Mouse (Mus musculus) 3T3-L1 (cell line): Measurements from ENCODE around the gene Psmd9.

Experiments
- DNase-seq: peaks from one replicate; pipeline ENCODE4 v3.0.0-alpha.2; 2015; ENCODE audit warnings: low read depth, low spot score

The Psmd9 gene

DNA sequence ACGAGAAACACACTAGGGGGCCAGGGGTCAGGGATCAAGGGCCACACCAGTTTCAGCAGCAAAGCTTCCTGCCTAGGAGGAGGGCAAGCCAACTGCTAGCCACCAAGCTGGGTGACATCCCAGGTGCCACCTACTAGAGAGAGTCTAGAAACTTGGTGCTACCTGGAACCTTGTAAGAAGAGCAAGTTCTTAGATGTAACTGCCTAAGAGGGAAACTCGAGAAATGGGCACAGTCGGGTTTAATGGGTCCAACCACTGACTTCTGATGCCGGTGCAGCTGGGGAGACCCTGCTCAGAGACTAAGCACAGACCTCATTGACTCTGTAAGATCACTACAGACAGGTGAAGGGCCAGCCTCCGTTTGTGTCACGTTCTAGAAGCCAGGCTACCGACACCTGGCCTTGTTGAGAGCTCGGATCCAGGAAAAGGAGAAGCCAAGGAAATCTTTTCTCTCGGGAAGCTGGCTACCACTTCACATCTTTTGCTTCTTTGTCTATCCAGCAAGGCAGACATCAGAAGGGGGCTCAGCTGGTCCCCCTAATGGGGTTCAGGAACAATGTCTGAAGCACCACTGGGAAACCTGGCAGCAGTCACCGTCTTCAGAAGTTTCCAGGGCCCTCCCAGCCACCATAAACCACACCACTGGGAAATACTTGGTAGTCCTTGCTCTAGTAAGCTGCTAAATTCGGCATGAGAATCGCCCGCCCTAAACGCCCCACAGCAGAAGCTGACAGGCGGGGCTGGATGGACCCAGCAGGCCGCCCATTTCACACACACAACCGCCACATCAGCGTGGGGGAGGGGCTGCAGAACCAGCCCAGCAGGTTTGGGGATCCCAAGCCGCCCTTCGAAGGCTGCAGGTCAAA, 31.9 kb upstream of the Psmd9 start:
- DNase-seq = peak; percentile 96

DNA sequence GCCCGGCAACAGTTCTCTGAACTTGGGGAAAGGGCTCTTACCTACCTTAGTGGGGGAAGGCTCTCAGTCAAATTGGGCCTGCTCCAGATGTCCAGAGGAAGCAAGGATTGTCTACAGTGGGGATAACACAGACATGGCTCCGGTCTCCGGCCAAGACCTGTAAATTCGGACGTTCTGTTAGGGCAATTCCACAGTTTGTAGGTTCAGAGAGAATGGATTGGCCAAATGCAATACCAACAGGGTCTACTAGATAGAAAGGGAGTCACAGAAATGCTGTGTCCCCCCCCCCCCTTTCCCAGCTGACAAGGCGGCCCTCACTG, 31.3 kb upstream of the Psmd9 start:
- no peak for DNase-seq

DNA sequence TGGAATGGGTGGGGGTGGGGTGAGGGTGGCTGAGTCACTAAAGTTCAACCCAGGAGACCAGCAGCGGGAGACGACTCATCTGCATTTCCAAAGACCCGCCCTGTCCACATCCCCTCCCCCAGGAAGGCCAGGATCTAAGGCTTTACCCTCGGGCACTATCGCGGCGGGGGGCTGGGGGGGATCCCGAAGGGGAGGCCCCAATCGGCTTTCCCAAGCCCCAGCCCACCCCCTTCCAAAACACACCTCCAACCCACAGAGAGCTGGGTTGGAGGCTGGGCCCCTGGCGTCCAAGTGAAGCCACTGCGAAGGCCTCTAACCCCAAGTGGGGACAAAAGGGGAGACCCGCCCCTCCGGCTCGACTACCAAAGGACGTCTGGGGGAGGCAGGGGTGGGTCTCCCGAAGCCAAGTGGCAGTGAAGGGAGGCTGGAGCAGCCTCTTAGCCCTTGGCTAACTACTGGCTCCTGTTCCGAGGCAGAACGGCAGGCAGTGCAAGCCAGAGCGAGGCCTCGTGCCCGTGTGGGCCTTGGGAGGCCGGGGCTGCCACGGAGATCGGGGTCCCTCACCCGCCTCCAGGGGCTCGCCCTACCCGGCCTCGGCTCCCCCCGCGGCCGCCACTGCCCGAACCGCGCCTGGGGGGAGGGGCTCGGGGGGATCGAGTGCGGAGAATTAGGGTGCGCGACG, 30.8 kb upstream of the Psmd9 start:
- DNase-seq = peak; percentile 98

DNA sequence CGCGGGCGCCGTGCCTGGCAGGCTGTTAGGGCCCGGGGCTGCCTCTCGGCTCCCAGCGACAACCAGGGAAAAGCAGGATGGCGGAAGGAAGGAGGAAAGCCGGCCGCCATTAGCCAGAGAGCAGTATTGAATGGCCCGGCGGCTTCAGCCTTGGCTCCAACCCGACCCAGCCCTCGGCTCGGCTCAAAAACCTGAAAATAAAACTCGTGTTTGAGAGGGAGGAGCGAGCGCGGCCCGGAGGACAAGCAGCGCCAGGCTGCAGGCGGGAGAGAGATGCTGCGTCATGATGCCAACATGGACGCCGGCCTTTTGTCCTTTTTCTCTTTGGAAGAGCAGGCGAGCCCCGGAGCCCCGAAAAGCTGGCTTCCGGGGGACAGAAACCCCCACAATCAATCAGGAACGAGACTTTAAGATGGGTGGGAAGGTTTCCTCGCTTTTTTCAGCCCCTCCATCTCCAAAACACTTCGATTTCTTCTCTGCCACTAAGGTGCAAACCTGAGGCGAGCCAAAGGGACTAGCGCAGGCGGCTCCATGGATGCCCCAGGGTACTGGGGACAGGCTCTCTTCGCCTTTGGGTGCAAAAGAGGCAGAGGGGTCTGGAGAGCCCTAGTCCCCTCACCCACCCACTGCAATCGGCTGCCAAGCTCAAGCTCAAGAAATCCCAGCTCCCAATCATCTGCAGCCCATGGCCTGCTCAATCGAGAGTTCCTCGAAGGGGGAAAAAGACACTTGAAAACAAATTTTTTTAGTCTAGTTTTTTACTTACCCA, 30.1 kb upstream of the Psmd9 start:
- peak; percentile 90 for DNase-seq

DNA sequence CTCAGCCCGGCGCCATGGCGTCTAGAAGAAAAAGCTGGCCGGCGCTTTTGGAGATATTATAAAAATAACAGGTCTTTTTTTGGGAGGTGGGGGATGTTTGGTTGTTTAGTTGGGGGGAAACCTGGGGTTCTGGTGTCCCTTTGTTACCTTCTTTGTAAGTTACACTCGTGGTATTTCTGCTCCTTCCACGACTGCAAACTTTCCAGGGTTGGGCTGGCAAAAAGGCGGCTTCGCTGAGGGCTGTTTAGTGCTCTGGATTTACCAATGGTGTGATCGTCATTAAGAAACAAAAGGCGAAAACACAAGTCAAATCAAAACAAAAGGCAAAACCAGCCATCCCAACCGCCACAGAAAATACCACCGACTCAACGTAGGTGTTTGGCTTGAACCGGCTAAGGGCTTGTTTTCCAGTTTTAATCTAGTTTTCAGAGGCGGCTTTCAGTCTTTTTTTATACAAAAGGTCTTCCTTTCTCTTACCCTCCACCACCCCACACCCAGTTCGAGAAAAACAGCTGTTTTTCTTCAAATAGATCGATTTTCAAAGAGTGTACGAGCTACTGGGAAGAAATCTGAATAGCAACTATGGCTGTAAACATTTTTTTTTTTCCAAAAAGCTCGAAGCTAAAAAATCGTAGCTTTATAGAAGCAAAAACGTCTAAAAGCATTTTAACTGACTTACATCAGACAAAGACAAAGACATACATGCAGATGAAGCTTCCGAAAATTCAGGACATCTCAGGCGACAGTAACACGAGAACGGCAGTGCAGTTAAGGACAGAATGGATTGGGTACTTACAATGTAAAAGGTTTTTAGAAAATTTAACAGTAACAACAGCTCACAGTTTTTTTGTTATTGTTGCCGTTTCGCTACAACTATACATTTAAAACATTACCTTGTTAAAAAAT, 29.2 kb upstream of the Psmd9 start:
- DNase-seq = peak; percentile 63

DNA sequence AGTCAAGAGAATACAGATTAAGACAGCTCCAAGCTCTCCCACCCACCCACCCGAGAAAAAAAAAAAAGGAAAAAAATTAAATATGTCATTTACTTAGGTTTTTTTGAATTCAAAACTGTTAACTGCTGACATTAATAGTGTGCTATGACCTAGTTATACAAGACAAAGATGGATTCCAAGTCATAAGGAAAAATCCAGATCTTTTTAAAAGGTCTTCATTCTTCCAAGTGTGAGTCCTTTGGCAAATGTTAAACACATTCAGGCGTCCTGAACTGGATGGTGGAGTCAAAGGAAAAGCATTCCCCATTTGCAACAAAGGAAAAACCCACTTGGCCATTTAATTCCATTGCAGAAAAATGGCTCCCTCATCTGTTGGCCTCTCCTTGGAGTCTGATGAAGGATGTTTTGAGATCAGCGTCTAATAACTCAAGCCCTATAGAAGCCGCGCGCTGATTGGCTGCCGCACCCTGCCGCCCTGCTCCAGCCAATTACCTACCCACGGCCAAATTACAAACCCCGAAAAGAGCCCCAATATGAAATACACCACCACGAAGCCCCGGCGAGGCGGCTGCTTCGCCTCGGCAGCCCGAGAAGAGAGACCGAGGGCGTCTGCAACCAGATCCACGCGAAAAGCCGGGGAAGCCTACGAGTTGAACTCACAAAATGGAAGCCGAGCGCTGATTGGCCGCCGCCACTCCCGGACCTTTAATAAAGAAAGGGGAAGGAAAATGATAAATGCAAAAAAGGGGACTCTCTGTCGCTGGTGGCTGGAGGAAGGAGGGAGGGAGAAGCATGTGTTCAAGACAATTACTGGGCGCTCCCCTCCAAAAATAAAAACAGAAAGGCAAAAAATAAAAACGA, 28.3 kb upstream of the Psmd9 start:
- peak; percentile 97 for DNase-seq

DNA sequence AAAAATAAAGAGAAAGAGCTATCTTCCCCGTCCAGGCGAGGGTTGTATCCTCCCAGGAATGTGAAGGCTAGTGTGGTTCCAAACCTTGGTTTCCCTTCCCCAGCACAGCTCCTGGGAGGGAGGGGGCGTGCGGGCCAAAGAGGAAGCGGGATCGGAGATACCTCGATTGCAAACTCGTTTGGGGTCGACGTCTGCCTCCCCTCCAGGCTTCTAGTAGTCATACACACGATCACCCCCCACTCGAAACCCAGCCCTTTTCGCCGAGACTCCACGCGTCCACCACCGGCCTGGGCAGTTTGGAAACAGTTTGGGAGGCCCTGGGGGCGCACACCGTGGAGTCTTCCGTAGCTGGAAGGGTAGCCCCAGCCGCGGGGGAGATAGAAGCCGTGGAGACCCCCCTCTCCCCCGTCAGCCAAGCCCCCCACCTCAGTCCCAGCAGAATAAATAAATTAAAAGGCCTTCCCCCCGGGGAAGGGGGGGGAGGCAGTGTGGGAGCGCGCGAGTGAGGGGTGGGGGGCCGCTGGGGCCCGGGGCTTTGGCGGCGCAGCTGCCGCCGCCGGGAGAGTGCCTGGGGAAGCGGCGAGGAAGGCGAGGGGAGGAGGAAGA, 27.6 kb upstream of the Psmd9 start:
- DNase-seq = no peak

DNA sequence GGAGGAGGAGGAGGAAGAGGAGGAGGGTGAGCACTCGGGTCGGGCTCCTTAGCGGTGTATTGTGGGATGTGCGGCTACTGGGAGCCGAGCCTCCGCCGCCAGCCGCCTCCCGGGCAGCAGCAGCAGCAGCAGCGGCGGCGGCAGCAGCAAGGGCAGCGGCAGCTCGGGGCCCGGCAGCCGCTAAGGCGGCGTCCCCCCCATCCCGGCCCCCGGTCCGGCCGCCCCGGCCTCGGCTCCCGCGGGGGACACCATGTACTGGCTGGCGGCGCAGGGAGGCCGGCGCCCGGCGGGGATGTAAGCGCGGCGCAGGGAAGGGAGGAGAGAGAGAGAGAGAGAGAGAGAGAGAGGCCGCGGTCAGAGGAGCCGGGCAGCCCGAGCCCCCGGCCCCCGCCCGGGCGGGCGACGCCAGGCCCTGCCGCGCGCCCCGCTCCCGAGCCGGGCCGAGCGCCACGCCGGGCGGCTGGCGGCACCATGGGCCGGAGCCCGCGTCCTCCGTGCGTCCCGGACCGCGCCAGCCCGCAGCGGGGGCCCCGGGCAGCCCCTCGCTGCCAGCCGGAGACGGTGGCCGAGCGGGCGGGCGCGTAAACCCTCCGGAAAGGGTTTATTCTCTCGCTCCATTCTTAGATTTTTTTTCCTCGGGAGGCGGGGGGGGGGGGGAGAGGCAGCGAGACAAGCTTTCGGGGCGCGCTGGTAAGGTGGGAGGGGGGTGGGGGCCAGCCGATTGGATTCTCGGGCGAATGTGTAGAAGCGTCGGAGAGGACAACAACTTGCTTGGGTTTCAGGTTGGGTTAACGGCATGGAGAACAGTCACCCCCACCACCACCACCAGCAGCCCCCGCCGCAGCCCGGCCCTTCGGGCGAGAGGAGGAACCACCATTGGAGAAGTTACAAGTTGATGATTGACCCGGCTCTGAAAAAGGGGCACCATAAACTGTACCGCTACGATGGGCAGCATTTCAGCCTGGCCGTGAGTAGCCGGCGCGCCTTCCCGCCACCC, 26.8 kb upstream of the Psmd9 start, which contains the start of gene Setd1b:
Gene Setd1b, plus strand, starts transcription at position 33 of the 997 bp plus-strand sequence.
- peak; percentile 56 for DNase-seq

DNA sequence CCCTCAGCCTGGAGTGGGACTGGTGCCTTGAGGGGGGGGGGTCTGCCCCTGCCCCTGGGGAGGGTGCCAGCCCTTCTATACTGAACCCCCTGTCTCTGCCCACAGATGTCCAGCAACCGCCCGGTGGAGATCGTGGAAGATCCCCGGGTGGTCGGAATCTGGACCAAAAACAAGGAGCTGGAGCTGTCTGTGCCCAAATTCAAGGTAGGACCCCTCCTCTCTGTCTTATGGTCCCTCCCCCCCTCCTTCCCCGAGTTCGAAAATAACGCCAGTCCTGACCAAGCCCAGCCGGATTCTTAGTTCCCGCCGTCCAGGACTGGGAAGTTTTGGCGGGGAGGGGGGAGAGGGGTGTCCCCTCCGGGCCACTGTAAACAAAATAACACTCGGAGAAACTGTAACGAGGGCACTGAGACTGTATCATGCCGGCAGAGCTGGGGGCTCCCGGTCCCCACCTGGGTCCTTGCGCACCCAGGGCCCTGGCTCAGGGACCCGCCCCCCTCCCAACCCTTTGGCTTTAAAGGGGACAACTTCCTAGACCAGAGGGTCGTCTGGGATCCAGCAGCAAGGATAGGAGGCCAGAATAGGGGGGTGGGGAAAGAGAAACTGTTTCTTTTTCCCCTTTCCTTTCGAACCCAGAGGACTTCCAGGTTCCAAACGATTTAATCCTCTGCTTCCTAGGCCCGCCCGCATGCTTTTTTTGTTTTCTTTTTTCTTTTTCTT, 25.8 kb upstream of the Psmd9 start:
- peak; percentile 81 for DNase-seq

DNA sequence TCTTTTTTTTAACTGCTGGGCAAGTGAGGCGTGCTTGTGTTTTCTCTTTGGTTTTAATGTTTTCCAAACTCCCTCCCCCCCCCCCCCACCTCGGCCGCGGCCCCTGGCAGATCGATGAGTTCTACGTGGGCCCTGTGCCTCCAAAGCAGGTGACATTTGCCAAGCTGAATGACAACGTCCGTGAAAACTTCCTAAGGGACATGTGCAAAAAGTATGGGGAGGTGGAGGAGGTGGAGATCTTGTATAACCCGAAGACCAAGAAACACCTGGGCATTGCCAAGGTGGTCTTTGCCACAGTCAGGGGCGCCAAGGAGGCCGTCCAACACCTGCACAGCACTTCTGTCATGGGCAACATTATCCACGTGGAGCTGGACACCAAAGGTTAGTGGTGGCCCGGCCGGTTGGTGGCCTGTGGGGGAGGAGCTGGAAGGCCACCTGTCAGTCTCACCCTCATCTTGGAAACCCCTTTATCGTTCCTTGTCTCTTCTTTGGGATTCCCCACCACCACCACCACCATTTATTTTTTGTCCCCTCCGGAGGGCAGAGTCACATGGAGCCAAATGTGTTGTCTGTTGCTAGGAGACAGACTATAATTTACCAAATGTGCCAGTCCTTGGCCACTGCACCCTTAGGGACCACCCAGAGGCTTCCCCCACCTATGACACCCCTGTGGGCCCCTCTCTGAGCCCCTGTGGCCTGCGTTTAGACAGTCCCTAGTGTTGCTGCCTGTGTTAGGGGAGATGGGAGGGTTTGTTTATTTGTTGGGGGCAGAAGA, 25.1 kb upstream of the Psmd9 start:
- DNase-seq = no peak

DNA sequence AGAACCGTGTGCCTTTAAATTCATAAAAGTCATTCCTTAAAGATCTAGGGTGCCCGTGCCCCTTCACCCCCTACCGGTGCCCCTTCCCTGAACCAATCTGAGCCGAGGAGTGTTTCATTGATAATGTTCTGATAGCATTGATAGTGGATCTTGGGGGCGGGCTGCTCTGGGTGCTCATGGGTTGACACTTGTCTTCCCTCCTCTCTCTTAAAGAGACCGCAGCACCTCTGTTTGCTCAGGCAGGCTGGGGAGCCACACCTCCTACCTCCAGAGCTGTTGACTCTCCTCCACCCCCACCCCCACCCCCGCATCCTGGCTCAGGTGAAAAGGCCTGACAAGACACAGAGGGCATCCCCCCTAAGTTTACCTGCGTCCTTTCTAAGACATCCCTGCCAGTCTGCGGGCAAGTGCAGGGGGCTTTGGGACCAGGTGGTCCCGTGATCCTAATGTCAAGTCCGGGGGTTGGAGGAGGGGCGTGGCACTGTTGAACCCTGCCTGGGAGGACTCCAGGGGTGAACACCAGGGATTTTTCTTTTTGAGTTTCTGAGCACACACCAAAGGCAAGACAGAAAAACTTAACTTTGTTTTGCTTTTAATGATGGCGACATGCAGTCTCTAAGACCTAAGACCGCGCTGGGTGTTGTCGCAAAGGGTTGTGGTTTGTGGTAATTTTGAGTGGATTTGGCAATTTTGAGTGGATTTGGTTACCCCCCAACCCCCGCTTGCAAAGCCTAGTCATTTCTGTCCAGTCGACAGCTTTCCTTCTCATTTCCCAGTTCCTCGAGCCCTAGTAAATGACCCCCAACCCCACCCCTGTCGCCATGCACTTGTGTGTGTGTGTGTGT, 24.2 kb upstream of the Psmd9 start:
- no peak for DNase-seq

DNA sequence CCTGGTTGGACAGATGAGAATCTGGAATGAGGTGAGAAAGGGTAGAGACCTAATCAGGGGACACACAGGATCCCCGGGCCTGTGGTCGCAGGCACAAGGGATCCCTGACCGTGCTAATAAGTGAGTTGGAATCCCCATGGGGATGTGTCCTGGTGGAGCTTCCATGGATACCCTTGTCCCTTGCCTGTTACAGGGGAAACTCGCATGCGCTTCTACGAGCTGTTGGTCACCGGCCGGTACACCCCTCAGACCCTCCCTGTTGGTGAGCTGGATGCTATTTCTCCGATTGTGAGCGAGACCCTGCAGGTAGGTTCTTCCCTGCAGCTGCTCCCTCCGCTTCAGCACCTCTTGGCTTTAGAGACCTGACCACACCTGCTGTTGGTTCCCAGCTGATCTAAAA, 22.9 kb upstream of the Psmd9 start:
- no peak for DNase-seq

DNA sequence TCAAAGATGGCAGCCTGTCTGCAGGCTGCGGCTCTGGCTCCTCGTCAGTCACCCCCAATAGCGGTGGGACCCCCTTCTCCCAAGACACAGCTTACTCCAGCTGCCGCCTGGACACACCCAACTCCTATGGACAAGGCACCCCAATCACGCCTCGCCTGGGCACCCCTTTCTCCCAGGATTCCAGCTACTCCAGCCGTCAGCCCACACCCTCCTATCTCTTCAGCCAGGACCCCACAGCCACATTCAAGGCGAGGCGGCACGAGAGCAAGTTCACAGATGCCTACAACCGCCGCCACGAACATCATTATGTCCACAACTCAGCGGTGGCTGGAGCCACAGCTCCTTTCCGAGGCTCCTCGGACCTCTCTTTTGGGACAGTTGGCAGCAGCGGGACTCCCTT, 21.6 kb upstream of the Psmd9 start:
- DNase-seq = no peak

DNA sequence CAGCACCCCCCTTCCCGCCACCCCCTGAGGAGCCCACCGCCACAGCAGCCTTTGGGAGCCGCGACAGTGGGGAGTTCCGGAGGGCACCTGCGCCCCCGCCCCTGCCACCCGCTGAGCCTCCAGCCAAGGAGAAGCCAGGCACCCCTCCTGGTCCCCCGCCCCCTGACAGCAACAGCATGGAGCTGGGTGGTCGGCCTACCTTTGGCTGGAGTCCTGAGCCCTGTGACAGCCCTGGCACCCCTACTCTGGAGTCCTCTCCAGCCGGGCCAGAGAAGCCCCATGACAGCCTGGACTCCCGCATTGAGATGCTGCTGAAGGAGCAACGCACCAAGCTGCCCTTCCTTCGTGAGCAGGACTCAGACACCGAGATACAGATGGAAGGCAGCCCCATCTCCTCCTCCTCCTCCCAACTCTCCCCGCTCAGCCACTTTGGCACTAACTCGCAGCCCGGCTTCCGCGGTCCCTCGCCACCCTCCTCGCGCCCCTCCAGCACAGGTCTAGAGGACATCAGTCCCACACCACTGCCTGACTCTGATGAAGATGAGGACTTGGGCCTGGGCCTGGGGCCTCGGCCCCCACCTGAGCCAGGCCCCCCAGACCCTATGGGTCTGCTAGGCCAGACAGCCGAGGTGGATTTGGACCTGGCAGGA, 21.0 kb upstream of the Psmd9 start:
- DNase-seq = no peak

DNA sequence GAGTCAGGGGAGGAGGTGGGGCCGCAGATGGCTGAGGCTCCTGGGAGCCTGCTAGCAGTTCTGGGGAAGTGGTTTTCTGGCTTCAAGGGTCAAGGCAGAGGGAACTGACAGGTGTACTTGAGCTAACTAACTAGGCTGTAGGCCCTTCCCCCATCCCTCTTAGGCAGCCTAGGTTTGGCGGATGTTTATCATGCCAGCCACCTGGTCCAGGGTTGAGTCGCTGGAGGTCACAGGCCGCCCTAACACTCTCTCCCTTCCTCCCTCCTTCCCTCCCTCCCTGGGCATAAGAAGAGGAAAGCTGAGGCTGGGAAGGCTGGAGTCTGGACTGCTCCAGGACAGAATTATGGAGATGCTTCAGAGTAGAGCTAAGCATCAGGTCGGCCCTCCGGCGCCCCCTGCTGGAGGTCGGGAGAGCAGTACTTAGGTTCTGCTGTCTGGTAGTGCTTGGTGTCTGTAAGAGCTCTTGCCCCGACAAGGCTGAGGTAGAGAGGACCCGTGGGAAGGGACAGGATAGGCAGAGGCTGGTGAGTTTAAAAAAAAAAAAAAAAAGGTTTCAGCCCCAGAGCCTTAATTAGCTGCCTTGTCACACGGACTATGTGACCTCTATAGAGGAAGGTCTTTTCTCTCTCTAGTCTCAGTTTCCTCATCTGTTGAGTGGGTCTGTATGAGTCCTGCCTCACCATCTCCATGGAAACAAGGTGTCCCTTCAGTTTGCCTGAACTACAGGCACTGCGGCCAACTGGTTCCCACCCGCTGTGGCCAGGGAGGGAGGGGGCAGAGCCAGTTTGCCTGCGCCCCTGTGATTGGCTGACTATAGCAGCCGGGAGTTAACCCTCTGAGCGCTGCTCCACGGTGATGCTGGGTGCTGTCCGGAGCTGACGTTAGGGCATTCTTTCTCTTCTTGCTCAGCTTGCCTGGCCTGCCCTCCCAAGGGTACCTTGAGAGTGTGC, 19.5 kb upstream of the Psmd9 start:
- peak; percentile 94 for DNase-seq
